Mouse (Mus musculus) megakaryocyte, embryonic 14.5 days (primary cell): ENCODE measurements around the gene Tacc2.

Experiments used
- FLI1 ChIP-seq: IDR thresholded peaks from 2 replicates; pipeline ENCODE4 v1.6.1; 2012; ENCODE audit warnings: low read length, inconsistent platforms, mixed read lengths
- GATA1 ChIP-seq: IDR thresholded peaks from 3 replicates; pipeline ENCODE4 v1.6.1; 2012; ENCODE audit warnings: mixed read lengths, low read length, inconsistent platforms, borderline replicate concordance

DNA sequence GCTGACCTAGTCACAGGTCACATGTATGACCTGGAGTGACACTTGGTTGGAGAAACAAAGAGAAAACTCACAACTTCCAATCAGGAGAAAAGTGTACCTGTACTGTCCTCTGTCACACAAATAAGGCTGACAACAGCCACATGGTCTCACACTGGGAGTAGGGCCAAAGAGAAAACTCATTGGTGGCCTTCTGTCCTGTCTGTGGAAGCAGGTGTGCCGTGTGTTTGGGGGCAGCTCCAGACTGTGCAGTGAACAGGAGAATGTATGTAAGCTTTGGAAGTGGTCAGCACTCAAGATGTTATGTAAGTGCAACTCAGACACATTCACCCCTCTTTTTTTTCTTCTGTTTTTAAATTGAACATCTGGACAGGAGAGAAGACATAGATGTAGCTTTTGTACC lies 124.1 kb downstream of the Tacc2 start:
- TF ChIP-seq GATA1: no peak
- no peak for TF ChIP-seq FLI1
